14 mouse cellular contexts compared by ENCODE assay signal in the genomic region with DNA sequence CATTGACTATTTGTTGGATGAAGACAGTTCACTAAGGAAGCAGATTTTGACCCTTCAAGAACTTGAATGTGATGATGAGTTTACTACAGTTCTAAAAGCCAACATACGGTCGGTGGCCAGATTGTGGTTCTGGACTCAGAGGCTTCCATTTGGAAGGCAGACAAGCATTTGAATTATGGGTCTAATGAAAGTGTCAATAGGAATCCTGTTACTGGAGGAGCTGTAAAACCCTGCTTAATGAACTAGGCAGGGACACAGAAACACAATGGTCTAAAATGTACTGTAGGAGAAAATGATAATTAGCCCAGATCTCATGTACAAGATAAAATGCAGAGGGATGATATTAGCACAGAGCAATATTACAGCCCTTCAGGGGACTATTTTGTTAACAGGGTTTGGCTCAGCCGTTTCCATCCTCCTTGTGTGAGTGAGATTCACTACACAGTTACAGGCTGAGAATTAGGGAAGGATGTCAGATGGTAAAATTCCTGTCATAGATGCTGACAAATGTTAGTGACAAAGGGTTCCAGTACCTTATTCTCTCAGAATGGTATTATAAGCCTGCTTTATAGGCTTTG.
"Had no signal": no experiment of that assay in that cellular context is flagged by ENCODE, and none has a peak within 500 bp of the region (broad histone marks: within the 10 kb centered on the region; RNA-seq: fewer than 3 reads in every experiment).

No protein-coding gene starts in this region.

- H3K4me1 ChIP-seq: limb, embryonic 15.5 days; liver, embryonic 12.5 days; midbrain, embryonic 15.5 days had no signal

- H3K36me3 ChIP-seq: limb, embryonic 15.5 days; liver, embryonic 12.5 days; midbrain, embryonic 10.5 days; midbrain, embryonic 15.5 days had no signal

- H3K27ac ChIP-seq: limb, embryonic 15.5 days; liver, embryonic 12.5 days; midbrain, embryonic 10.5 days; midbrain, embryonic 15.5 days had no signal

- DNase-seq: kidney, postnatal 10 days; kidney, postnatal 4 days; lung, embryonic 14.5 days; lung, postnatal 10 days; lung, postnatal 4 days; retina, postnatal 1 day; right cerebral cortex, postnatal 4 days; spleen, adult 18-20 months; thymus, adult 2 months; thymus, postnatal 25 days had no signal

- H3K9ac ChIP-seq: limb, embryonic 15.5 days; liver, embryonic 12.5 days; lung, embryonic 14.5 days; midbrain, embryonic 15.5 days had no signal

- ATAC-seq: liver, embryonic 12.5 days; midbrain, embryonic 15.5 days had no signal

- H3K4me2 ChIP-seq: limb, embryonic 15.5 days; liver, embryonic 12.5 days; lung, embryonic 14.5 days; midbrain, embryonic 15.5 days had no signal

- H3K9me3 ChIP-seq: limb, embryonic 15.5 days; liver, embryonic 12.5 days; midbrain, embryonic 10.5 days; midbrain, embryonic 15.5 days had no signal

- H3K4me3 ChIP-seq: limb, embryonic 15.5 days; liver, embryonic 12.5 days; midbrain, embryonic 10.5 days; midbrain, embryonic 15.5 days had no signal

- H3K27me3 ChIP-seq: limb, embryonic 15.5 days; liver, embryonic 12.5 days; midbrain, embryonic 15.5 days had no signal
